Comparison of ENCODE assay signal across 22 mouse cellular contexts in the genomic region with DNA sequence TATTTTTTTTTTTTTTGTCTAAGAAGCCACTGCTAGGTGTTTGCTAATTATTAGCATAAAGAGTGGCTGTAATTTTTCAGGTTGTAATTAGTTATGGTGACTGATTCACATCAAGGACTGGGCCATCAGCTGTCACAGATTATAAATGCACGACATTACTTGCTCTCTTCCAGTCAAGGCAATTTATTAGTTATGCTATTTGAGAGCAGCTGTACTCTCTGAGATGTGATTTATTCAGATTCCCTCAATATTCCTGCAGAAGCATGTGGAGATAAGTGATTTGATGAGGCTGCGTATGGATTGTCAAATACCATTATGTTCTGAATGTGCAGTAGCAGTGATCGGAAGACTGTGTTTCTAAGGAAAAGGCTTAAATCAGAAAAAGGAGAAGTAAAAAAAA.
DNase-seq lines count a peak whose midpoint lies in the region; ATAC-seq and TF ChIP-seq lines count a peak whose summit lies in the region.
"Had no signal": no experiment of that assay in that cellular context is flagged by ENCODE, and none has a peak within 500 bp of the region (broad histone marks: within the 10 kb centered on the region; RNA-seq: fewer than 3 reads in every experiment).

No protein-coding gene starts in this region.

- H3K4me3 ChIP-seq in forebrain, embryonic 12.5 days (replicated peaks), result no peak overlapping the region
- no peak overlapping the region for H3K4me3 ChIP-seq in forebrain, embryonic 15.5 days
- no peak overlapping the region for H3K4me3 ChIP-seq in neural tube, embryonic 11.5 days (ENCODE audit: low read depth, low read length)
- no peak overlapping the region for H3K4me3 ChIP-seq in neural tube, embryonic 13.5 days
- no peak overlapping the region for H3K4me3 ChIP-seq in lung, postnatal 0 days (ENCODE audit: low read depth, low read length)
- H3K4me3 ChIP-seq: embryonic facial prominence, embryonic 15.5 days; limb, embryonic 13.5 days; liver, embryonic 13.5 days had no signal

- no peak for TF ChIP-seq EP300 in lung, postnatal 0 days (IDR thresholded peaks at IDR 0.05)

- no peak overlapping the region for H3K27ac ChIP-seq in forebrain, embryonic 12.5 days
- no peak overlapping the region for H3K27ac ChIP-seq in forebrain, embryonic 15.5 days (replicated peaks)
- H3K27ac ChIP-seq in neural tube, embryonic 11.5 days (ENCODE audit: low read depth, low read length), result no peak overlapping the region
- no peak overlapping the region for H3K27ac ChIP-seq in neural tube, embryonic 13.5 days (replicated peaks)
- H3K27ac ChIP-seq in lung, postnatal 0 days (ENCODE audit: low read length), result no peak overlapping the region
- H3K27ac ChIP-seq: embryonic facial prominence, embryonic 15.5 days; limb, embryonic 13.5 days; liver, embryonic 13.5 days had no signal

- DNase-seq in neural tube, embryonic 11.5 days (ENCODE audit: low spot score), result no peak
- DNase-seq in neural tube, embryonic 10.5 days (ENCODE audit: extremely low spot score, low spot score), result no peak
- DNase-seq in embryo, embryonic 10 days (ENCODE audit: low spot score), result no peak
- no peak for DNase-seq in lung, postnatal 0 days (ENCODE audit: low spot score)
- DNase-seq: adrenal gland, adult 8-10 months; cerebellum, adult 9-11 months; gastrocnemius, postnatal 14 days; heart, adult 18-20 months; heart, postnatal 36 days; liver, embryonic 13.5 days; lung, embryonic 14.5 days; lung, postnatal 4 days; right cerebral cortex, adult 18-20 months; thymus, postnatal 25 days had no signal

- no peaks in the 10 kb centered on the region for H3K4me1 ChIP-seq in forebrain, embryonic 12.5 days
- no peaks in the 10 kb centered on the region for H3K4me1 ChIP-seq in forebrain, embryonic 15.5 days
- H3K4me1 ChIP-seq in neural tube, embryonic 11.5 days (ENCODE audit: control insufficient read depth, insufficient read depth, low read length), result no peaks in the 10 kb centered on the region
- H3K4me1 ChIP-seq in neural tube, embryonic 13.5 days (replicated peaks), result 0 out of 2 replicates have a peak, but pooled peaks cover 3% of the 10 kb centered on the region
- no peaks in the 10 kb centered on the region for H3K4me1 ChIP-seq in lung, postnatal 0 days (ENCODE audit: insufficient read depth, low read depth, low read length)
- H3K4me1 ChIP-seq: embryonic facial prominence, embryonic 15.5 days; limb, embryonic 13.5 days; liver, embryonic 13.5 days had no signal

- H3K9me3 ChIP-seq in forebrain, embryonic 12.5 days, result no peaks in the 10 kb centered on the region
- H3K9me3 ChIP-seq in forebrain, embryonic 15.5 days, result no peaks in the 10 kb centered on the region
- H3K9me3 ChIP-seq in neural tube, embryonic 11.5 days (ENCODE audit: control insufficient read depth, low read length), result no peaks in the 10 kb centered on the region
- no peaks in the 10 kb centered on the region for H3K9me3 ChIP-seq in neural tube, embryonic 13.5 days
- H3K9me3 ChIP-seq in lung, postnatal 0 days (ENCODE audit: low read length), result no peaks in the 10 kb centered on the region
- H3K9me3 ChIP-seq: embryonic facial prominence, embryonic 15.5 days; limb, embryonic 13.5 days; liver, embryonic 13.5 days had no signal

- no peak overlapping the region for H3K4me2 ChIP-seq in forebrain, embryonic 12.5 days
- no peak overlapping the region for H3K4me2 ChIP-seq in forebrain, embryonic 15.5 days (replicated peaks)
- no peak overlapping the region for H3K4me2 ChIP-seq in neural tube, embryonic 11.5 days (ENCODE audit: low read depth)
- no peak overlapping the region for H3K4me2 ChIP-seq in neural tube, embryonic 13.5 days
- H3K4me2 ChIP-seq in lung, postnatal 0 days (replicated peaks; ENCODE audit: low read depth, low read length), result no peak overlapping the region
- H3K4me2 ChIP-seq: embryonic facial prominence, embryonic 15.5 days; limb, embryonic 13.5 days; liver, embryonic 13.5 days; lung, embryonic 14.5 days had no signal

- 0 out of 2 replicates have a peak, but pooled peaks have one; percentile 46 for ATAC-seq in forebrain, embryonic 12.5 days (ENCODE audit: low FRiP score)
- no peak for ATAC-seq in forebrain, embryonic 15.5 days (replicated peaks)
- 0 out of 2 replicates have a peak, but pooled peaks have one; percentile 36 for ATAC-seq in neural tube, embryonic 11.5 days (ENCODE audit: insufficient read depth, low FRiP score, low TSS enrichment)
- peak; percentile 61 for ATAC-seq in neural tube, embryonic 13.5 days (ENCODE audit: low read depth)
- ATAC-seq in lung, postnatal 0 days, result no peak
- ATAC-seq: CD4-positive, CD25-positive, alpha-beta regulatory T cell, adult 4 months; intestine, postnatal 0 days; Patski had no signal

- no peak overlapping the region for H3K9ac ChIP-seq in forebrain, embryonic 12.5 days
- H3K9ac ChIP-seq in forebrain, embryonic 15.5 days (replicated peaks), result no peak overlapping the region
- H3K9ac ChIP-seq in neural tube, embryonic 11.5 days (ENCODE audit: low read length), result no peak overlapping the region
- H3K9ac ChIP-seq in neural tube, embryonic 13.5 days, result no peak overlapping the region
- H3K9ac ChIP-seq in lung, postnatal 0 days (replicated peaks; ENCODE audit: low read depth), result no peak overlapping the region
- H3K9ac ChIP-seq: embryonic facial prominence, embryonic 15.5 days; limb, embryonic 13.5 days; liver, embryonic 13.5 days; lung, embryonic 14.5 days had no signal

- H3K36me3 ChIP-seq in forebrain, embryonic 12.5 days (replicated peaks), result no peaks in the 10 kb centered on the region
- H3K36me3 ChIP-seq in forebrain, embryonic 15.5 days, result no peaks in the 10 kb centered on the region
- H3K36me3 ChIP-seq in neural tube, embryonic 11.5 days (ENCODE audit: control insufficient read depth, insufficient read depth, low read length), result no peaks in the 10 kb centered on the region
- no peaks in the 10 kb centered on the region for H3K36me3 ChIP-seq in neural tube, embryonic 13.5 days
- H3K36me3 ChIP-seq in lung, postnatal 0 days (ENCODE audit: insufficient read depth, low read length), result no peaks in the 10 kb centered on the region
- H3K36me3 ChIP-seq: embryonic facial prominence, embryonic 15.5 days; limb, embryonic 13.5 days; liver, embryonic 13.5 days had no signal

- no peaks in the 10 kb centered on the region for H3K27me3 ChIP-seq in forebrain, embryonic 12.5 days
- H3K27me3 ChIP-seq in forebrain, embryonic 15.5 days, result no peaks in the 10 kb centered on the region
- H3K27me3 ChIP-seq in neural tube, embryonic 11.5 days (ENCODE audit: control insufficient read depth, insufficient read depth, low read length), result no peaks in the 10 kb centered on the region
- H3K27me3 ChIP-seq in neural tube, embryonic 13.5 days, result no peaks in the 10 kb centered on the region
- no peaks in the 10 kb centered on the region for H3K27me3 ChIP-seq in lung, postnatal 0 days (replicated peaks; ENCODE audit: insufficient read depth, low read length)
- H3K27me3 ChIP-seq: embryonic facial prominence, embryonic 15.5 days; limb, embryonic 13.5 days; liver, embryonic 13.5 days; Patski had no signal

- 78% methylated on average over 3 of the region's 3 CpGs for WGBS in forebrain, embryonic 12.5 days
- WGBS in forebrain, embryonic 15.5 days, result 77% methylated on average over 3 of the region's 3 CpGs
- WGBS in neural tube, embryonic 11.5 days, result 71% methylated on average over 3 of the region's 3 CpGs
- WGBS in neural tube, embryonic 13.5 days, result 40% methylated on average over 3 of the region's 3 CpGs
- WGBS in lung, postnatal 0 days, result 91% methylated on average over 3 of the region's 3 CpGs

- TF ChIP-seq CTCF in lung, postnatal 0 days (IDR thresholded peaks at IDR 0.05), result no peak

Comparison
In these comparisons a context has a peak if more than half of its experiments do, and no peak if none do; other contexts are left out.
1. ATAC-seq: peak in forebrain, embryonic 12.5 days (single experiment), neural tube, embryonic 11.5 days (single experiment) and neural tube, embryonic 13.5 days (single experiment); none in forebrain, embryonic 15.5 days (single experiment) and lung, postnatal 0 days (single experiment).